Comparison of ENCODE assay signal across 37 mouse cellular contexts in genomic region chr17:27732694-27733093, GRCm38 (mm10). TPM values are rescaled to one million over a fixed set of nuclear protein-coding genes. Genes with fewer than 3 reads are reported as not detected.
"Had no signal": no experiment of that assay in that cellular context is flagged by ENCODE, and none has a peak within 500 bp of the region (broad histone marks: within the 10 kb centered on the region; RNA-seq: fewer than 3 reads in every experiment).

No protein-coding gene starts in this region.

- H3K27ac ChIP-seq: limb, embryonic 10.5 days; limb, embryonic 12.5 days; limb, embryonic 13.5 days; limb, embryonic 15.5 days; liver, embryonic 12.5 days; liver, embryonic 13.5 days; liver, embryonic 14.5 days; liver, embryonic 15.5 days; lung, embryonic 15.5 days; macrophage; midbrain, embryonic 10.5 days; midbrain, embryonic 12.5 days; midbrain, embryonic 13.5 days; midbrain, embryonic 15.5 days had no signal

- H3K4me2 ChIP-seq: limb, embryonic 12.5 days; limb, embryonic 13.5 days; limb, embryonic 15.5 days; liver, embryonic 11.5 days; liver, embryonic 12.5 days; liver, embryonic 13.5 days; liver, embryonic 15.5 days; lung, embryonic 14.5 days; lung, embryonic 15.5 days; midbrain, embryonic 11.5 days; midbrain, embryonic 12.5 days; midbrain, embryonic 13.5 days; midbrain, embryonic 15.5 days had no signal

- DNase-seq: left cerebral cortex, postnatal 4 days; liver; liver, embryonic 13.5 days; liver, postnatal 0 days; lung, adult 18-20 months; lung, adult 2 months; lung, embryonic 14.5 days; lung, postnatal 10 days; lung, postnatal 14 days; lung, postnatal 36 days; lung, postnatal 4 days; midbrain, embryonic 14.5 days had no signal

- H3K36me3 ChIP-seq: limb, embryonic 10.5 days; limb, embryonic 12.5 days; limb, embryonic 13.5 days; limb, embryonic 15.5 days; liver, embryonic 12.5 days; liver, embryonic 13.5 days; liver, embryonic 15.5 days; lung, embryonic 15.5 days; midbrain, embryonic 10.5 days; midbrain, embryonic 12.5 days; midbrain, embryonic 13.5 days; midbrain, embryonic 15.5 days had no signal

- H3K4me3 ChIP-seq: limb, embryonic 10.5 days; limb, embryonic 12.5 days; limb, embryonic 13.5 days; limb, embryonic 15.5 days; liver, embryonic 12.5 days; liver, embryonic 13.5 days; liver, embryonic 15.5 days; lung, embryonic 15.5 days; megakaryocyte, embryonic 14.5 days; midbrain, embryonic 10.5 days; midbrain, embryonic 12.5 days; midbrain, embryonic 13.5 days; midbrain, embryonic 15.5 days; myocyte had no signal

- H3K27me3 ChIP-seq: limb, embryonic 12.5 days; limb, embryonic 13.5 days; limb, embryonic 15.5 days; liver, embryonic 12.5 days; liver, embryonic 13.5 days; liver, embryonic 15.5 days; lung, embryonic 15.5 days; midbrain, embryonic 15.5 days had no signal

- H3K9ac ChIP-seq: limb, embryonic 12.5 days; limb, embryonic 13.5 days; limb, embryonic 15.5 days; liver, embryonic 12.5 days; liver, embryonic 13.5 days; liver, embryonic 14.5 days; liver, embryonic 15.5 days; liver, postnatal 0 days; lung, embryonic 14.5 days; lung, embryonic 15.5 days; midbrain, embryonic 12.5 days; midbrain, embryonic 13.5 days; midbrain, embryonic 15.5 days had no signal

- H3K9me3 ChIP-seq: limb, embryonic 10.5 days; limb, embryonic 13.5 days; limb, embryonic 15.5 days; liver, embryonic 12.5 days; liver, embryonic 13.5 days; liver, embryonic 15.5 days; lung, embryonic 15.5 days; midbrain, embryonic 10.5 days; midbrain, embryonic 12.5 days; midbrain, embryonic 13.5 days; midbrain, embryonic 15.5 days had no signal

- H3K4me1 ChIP-seq: limb, embryonic 15.5 days had no signal

- ATAC-seq: liver, embryonic 12.5 days; liver, postnatal 0 days; lung, postnatal 0 days; midbrain, embryonic 13.5 days; midbrain, embryonic 15.5 days; midbrain, embryonic 16.5 days had no signal

RNA-seq across cellular contexts. Expression of gene Spdef, which starts 3.9 kb away (rescaled TPM):
- total RNA-seq: liver, adult 2 months; megakaryocyte progenitor cell, adult 5-6 weeks; megakaryocyte, adult 5-6 weeks; megakaryocyte-erythroid progenitor cell, adult 5-6 weeks; monocyte, adult 5-6 weeks had no signal
- polyA plus RNA-seq: liver, embryonic 11.5 days; liver, embryonic 12.5 days; liver, embryonic 13.5 days; liver, embryonic 14.5 days; liver, embryonic 15.5 days; liver, postnatal 0 days; macrophage; neural tube, embryonic 11.5 days had no signal
